Mouse (Mus musculus): ENCODE results near the gene Pth1r. TPM values are rescaled to one million over a fixed set of nuclear protein-coding genes. Genes with fewer than 3 reads are reported as not detected.

Pth1r gene
- total and polyA plus RNA-seq, 3 experiments = 0.15 to 0.77 TPM; not detected in 1

GRCm38 (mm10) chr9:110729841-110730240 lies 17.1 kb downstream of the Pth1r start (continued):
- TF ChIP-seq MXI1 (IDR thresholded peaks at IDR 0.05; ENCODE audit: low read depth, low read length) (no peak), MAFK (IDR thresholded peaks at IDR 0.05; ENCODE audit: borderline replicate concordance, low read depth, low read length) (no peak), ZNF384 (IDR thresholded peaks at IDR 0.05; ENCODE audit: low read depth, low read length) (no peak), MAZ (IDR thresholded peaks at IDR 0.05; ENCODE audit: low read depth, low read length) (no peak), ELF1 (IDR thresholded peaks at IDR 0.05; ENCODE audit: low read depth, low read length) (no peak), RAD21 (IDR thresholded peaks at IDR 0.05; ENCODE audit: low read depth, low read length) (peak; percentile 39), SIN3A (IDR thresholded peaks at IDR 0.05; ENCODE audit: low read length) (no peak), CHD1 (IDR thresholded peaks at IDR 0.05; ENCODE audit: low read depth, low read length) (no peak)

GRCm38 (mm10) chr9:110726867-110727266 lies 20.1 kb downstream of the Pth1r start:
- Histone ChIP-seq H3K9me3 (replicated peaks; ENCODE audit: insufficient read depth, low read length) (no peaks in the 10 kb centered on the region), H3K36me3 (ENCODE audit: control insufficient read depth in 1 of 2, insufficient read depth in 2 of 2, low read length in 2 of 2) (no peaks in the 10 kb centered on the region), H3K27me3 (ENCODE audit: control insufficient read depth in 1 of 2, insufficient read depth in 2 of 2, low read length in 2 of 2) (no peaks in the 10 kb centered on the region), H3K79me2 (ENCODE audit: control insufficient read depth, insufficient read depth, low read length, poor library complexity) (no peaks in the 10 kb centered on the region), H3K4me3 (ENCODE audit: control insufficient read depth in 1 of 2, insufficient read depth in 1 of 2, low read depth in 2 of 2, low read length in 2 of 2) (no peak overlapping the region), H3K27ac (ENCODE audit: control insufficient read depth, low read depth, low read length) (no peak overlapping the region), H3K9ac (ENCODE audit: control insufficient read depth, low read depth, low read length, poor library complexity, severe bottlenecking) (no peak overlapping the region), H3K4me1 (ENCODE audit: control insufficient read depth in 1 of 2, insufficient read depth in 2 of 2, low read length in 2 of 2) (no peaks in the 10 kb centered on the region)
- TF ChIP-seq ELF1 (IDR thresholded peaks at IDR 0.05; ENCODE audit: low read depth, low read length) = no peak
- no peak for TF ChIP-seq TAL1 (IDR thresholded peaks at IDR 0.05; ENCODE audit: low read length)
- no peak for TF ChIP-seq TCF12 (IDR thresholded peaks at IDR 0.05; ENCODE audit: low read depth, low read length)
- TF ChIP-seq JUND (IDR thresholded peaks at IDR 0.05; ENCODE audit: low read depth, low read length) = no peak
- no peak for TF ChIP-seq KAT2A (conservative IDR thresholded peaks at IDR 0.05; ENCODE audit: low read depth, low read length)
- TF ChIP-seq ZNF384 (IDR thresholded peaks at IDR 0.05; ENCODE audit: low read depth, low read length) = no peak
- no peak for TF ChIP-seq TBP (IDR thresholded peaks at IDR 0.05; ENCODE audit: low read depth, low read length)
- TF ChIP-seq EP300 (IDR thresholded peaks at IDR 0.05; ENCODE audit: low read depth in 1 of 2, low read length in 2 of 2) = no peak
- TF ChIP-seq HCFC1 (IDR thresholded peaks at IDR 0.05; ENCODE audit: low read depth, low read length) = no peak
- TF ChIP-seq GABPA (IDR thresholded peaks at IDR 0.05; ENCODE audit: low read depth, low read length) = no peak
- no peak for TF ChIP-seq POLR2AphosphoS2 (IDR thresholded peaks at IDR 0.05; ENCODE audit: low read length)
- no peak for TF ChIP-seq BHLHE40 (IDR thresholded peaks at IDR 0.05; ENCODE audit: borderline replicate concordance, low read depth, low read length)
- TF ChIP-seq CHD2 (IDR thresholded peaks at IDR 0.05; ENCODE audit: low read length) = no peak
- no peak for TF ChIP-seq NELFE (IDR thresholded peaks at IDR 0.05; ENCODE audit: low read depth, low read length)
- TF ChIP-seq UBTF (IDR thresholded peaks at IDR 0.05; ENCODE audit: borderline replicate concordance, insufficient read depth, low read depth, low read length) = no peak
- no peak for TF ChIP-seq POLR2A (IDR thresholded peaks at IDR 0.05; ENCODE audit: control insufficient read depth in 1 of 2, insufficient read depth in 1 of 2, low read depth in 1 of 2, low read length in 2 of 2, poor library complexity in 1 of 2)
- DNase-seq (ENCODE audit: low read depth, low spot score) = no peak
